Mouse (Mus musculus) hindbrain, embryonic 14.5 days (tissue): ENCODE data around the gene Olfr525. TPM values are rescaled to one million over a fixed set of nuclear protein-coding genes. Genes with fewer than 3 reads are reported as not detected.

Experiments used
- ATAC-seq: fragments of 200-750 bp; cut with Nextera tagmentation; 2 replicates; pipeline ENCODE4 v1.8.0; 2017; ENCODE audit warnings: moderate number of reproducible peaks, mild to moderate bottlenecking, moderate TSS enrichment, moderate library complexity; ENCODE audit not compliant: low FRiP score
- DNase-seq: peaks from one replicate; pipeline ENCODE4 v3.0.0-alpha.2; 2015; ENCODE audit warnings: low spot score
- H3K27ac ChIP-seq: fragments of 300-500 bp; sonication (generic); 2 replicates; pipeline ENCODE4 v1.5.1; 2014; ENCODE audit warnings: mild to moderate bottlenecking, moderate library complexity
- H3K27me3 ChIP-seq: fragments of 300-500 bp; sonication (generic); 2 replicates; pipeline ENCODE4 v1.6.1; 2014; ENCODE audit warnings: mild to moderate bottlenecking, low read length, mixed read lengths; ENCODE audit not compliant: control insufficient read depth, insufficient read depth
- H3K36me3 ChIP-seq: fragments of 300-500 bp; sonication (generic); replicated peaks from 2 replicates; pipeline ENCODE4 v1.6.1; 2014; ENCODE audit not compliant: control insufficient read depth, insufficient read depth
- H3K4me1 ChIP-seq: fragments of 300-500 bp; sonication (generic); replicated peaks from 2 replicates; pipeline ENCODE4 v1.6.1; 2014; ENCODE audit warnings: antibody characterized with exemption, low read length, mixed read lengths; ENCODE audit not compliant: control insufficient read depth, insufficient read depth
- H3K4me2 ChIP-seq: fragments of 300-500 bp; sonication (generic); replicated peaks from 2 replicates; pipeline ENCODE4 v1.6.1; 2014; ENCODE audit warnings: mild to moderate bottlenecking, moderate library complexity
- H3K4me3 ChIP-seq: fragments of 300-500 bp; sonication (generic); replicated peaks from 2 replicates; pipeline ENCODE4 v1.5.1; 2014; ENCODE audit warnings: mild to moderate bottlenecking, low read length
- H3K9ac ChIP-seq: fragments of 300-500 bp; sonication (generic); 2 replicates; pipeline ENCODE4 v1.6.1; 2014
- H3K9me3 ChIP-seq: fragments of 300-500 bp; sonication (generic); 2 replicates; pipeline ENCODE4 v1.6.1; 2016; ENCODE audit warnings: low read length; ENCODE audit not compliant: control insufficient read depth
- WGBS: fragments of 180-500 bp; shearing (Covaris S2); extraction: QIAGEN DNeasy Blood & Tissue Kit; methylation state at CpG from one replicate; pipeline ENCODE4 v1.1.7; 2014; 5-methylcytosine and 5-hydroxymethylcytosine counted together
- polyA plus RNA-seq: library from polyadenylated mRNA; unstranded; fragments of >200 nt; fragmentation: Nextera tagmentation; extraction: Ambion mirVana; gene quantifications from 2 replicates; pipeline ENCODE4 v1.2.1, GENCODE M21; 2014

The Olfr525 gene
- polyA plus RNA-seq, 1 experiment from 2014 or later, result not detected

DNA sequence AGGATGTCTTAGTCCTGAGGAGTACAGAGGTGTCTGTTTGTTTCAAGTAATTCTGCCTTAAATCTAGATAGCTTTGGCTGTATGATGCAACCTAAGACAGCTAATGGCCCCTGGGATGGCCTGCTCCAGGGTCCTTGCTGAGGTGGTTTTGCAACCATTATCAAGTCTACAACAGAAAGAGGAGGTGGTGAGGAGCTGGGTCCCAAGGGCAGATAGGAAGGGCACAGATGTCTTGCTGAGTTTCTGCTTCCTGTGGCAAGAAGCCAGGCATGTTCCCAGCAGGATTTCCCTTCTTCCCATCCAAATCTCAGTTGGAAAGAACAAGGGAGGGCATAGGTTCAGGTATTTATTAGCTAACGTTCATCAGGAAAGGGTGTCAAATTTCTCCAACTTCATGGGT lies 55.6 kb downstream of the Olfr525 start, which contains the start of gene Olfr530:
Gene Olfr530 (minus strand): TSS at position 101 of the 400 bp plus-strand sequence.
- DNase-seq (no peak), ATAC-seq (no peak)
- no peak within 1 kb of the TSS for H3K4me3 ChIP-seq
- H3K4me2 ChIP-seq, result no peak within 1 kb of the TSS
- H3K36me3 ChIP-seq, result no peaks in the 10 kb centered on the region
- H3K9me3 ChIP-seq, result no peaks in the 10 kb centered on the region
- H3K27ac ChIP-seq, result no peak within 1 kb of the TSS
- H3K27me3 ChIP-seq, result no peaks in the 10 kb centered on the region
- H3K4me1 ChIP-seq, result no peaks in the 10 kb centered on the region
- 54% methylated on average over 1 of the region's 1 CpGs for WGBS
- H3K9ac ChIP-seq, result no peak within 1 kb of the TSS

DNA sequence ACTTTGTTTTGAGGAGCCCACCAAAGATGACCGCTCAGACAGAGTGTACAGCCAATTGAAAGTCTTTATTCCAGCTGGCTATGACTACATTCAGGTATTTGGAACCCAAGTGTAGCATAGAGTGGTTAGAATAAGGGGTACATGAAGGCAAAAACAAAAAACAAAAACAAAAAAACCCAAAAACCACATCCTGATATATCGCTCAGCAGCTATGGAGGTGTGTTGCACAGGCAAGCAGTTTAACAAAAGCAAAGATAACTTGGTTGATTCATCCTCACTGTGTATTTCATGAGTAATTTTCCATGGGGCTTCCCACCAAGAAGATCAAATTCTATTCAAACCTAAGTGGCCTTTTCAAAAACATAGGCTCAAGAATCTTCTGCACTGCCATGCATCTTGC lies 56.3 kb downstream of the Olfr525 start:
- no peak overlapping the region for H3K27ac ChIP-seq
- no peaks in the 10 kb centered on the region for H3K4me1 ChIP-seq
- no peak overlapping the region for H3K4me2 ChIP-seq
- WGBS, result 95% methylated on average over 2 of the region's 2 CpGs
- H3K27me3 ChIP-seq, result no peaks in the 10 kb centered on the region
- ATAC-seq, result no peak
- H3K36me3 ChIP-seq, result no peaks in the 10 kb centered on the region
- no peak overlapping the region for H3K4me3 ChIP-seq
- no peak for DNase-seq
- H3K9ac ChIP-seq, result no peak overlapping the region
- no peaks in the 10 kb centered on the region for H3K9me3 ChIP-seq

Other genes with a start within 250 kb of the Olfr525 start
- 257 and 303 TPM in 2 replicates for gene Caly, start 238.3 kb upstream of the Olfr525 start, polyA plus RNA-seq
- gene Prap1, start 227.5 kb upstream of the Olfr525 start, polyA plus RNA-seq, result not detected in 2 replicates
- 40.0 and 42.0 TPM in 2 replicates for gene Fuom, start 218.4 kb upstream of the Olfr525 start, polyA plus RNA-seq
- 9.2 and 10.7 TPM in 2 replicates for gene Paox, start 205.1 kb upstream of the Olfr525 start, polyA plus RNA-seq
- gene Echs1, start 204.4 kb upstream of the Olfr525 start, polyA plus RNA-seq, result 123 and 127 TPM in 2 replicates
- gene Mtg1, start 183.3 kb upstream of the Olfr525 start, polyA plus RNA-seq, result 26.0 and 30.6 TPM in 2 replicates
- gene Sprn, start 166.0 kb upstream of the Olfr525 start, polyA plus RNA-seq, result 18.7 and 21.6 TPM in 2 replicates
- not detected in 2 replicates for gene Olfr522, start 156.1 kb upstream of the Olfr525 start, polyA plus RNA-seq
- gene Olfr523, start 147.6 kb upstream of the Olfr525 start, polyA plus RNA-seq, result not detected in 2 replicates
- gene Olfr524, start 114.9 kb upstream of the Olfr525 start, polyA plus RNA-seq, result not detected in 2 replicates
- not detected in 2 replicates for gene Cd163l1, start 102.6 kb upstream of the Olfr525 start, polyA plus RNA-seq
- not detected in 2 replicates for gene 5830411N06Rik, start 73.6 kb upstream of the Olfr525 start, polyA plus RNA-seq
- gene Olfr527, start 13.2 kb downstream of the Olfr525 start, polyA plus RNA-seq, result not detected in 2 replicates
- gene Olfr60, start 40.8 kb downstream of the Olfr525 start, polyA plus RNA-seq, result not detected in 2 replicates
- not detected in 2 replicates for gene Olfr530, start 55.5 kb downstream of the Olfr525 start, polyA plus RNA-seq
- not detected in 2 replicates for gene Olfr531, start 82.1 kb downstream of the Olfr525 start, polyA plus RNA-seq
- not detected in 2 replicates for gene Olfr532, start 100.8 kb downstream of the Olfr525 start, polyA plus RNA-seq
- not detected in 2 replicates for gene Olfr533, start 142.5 kb downstream of the Olfr525 start, polyA plus RNA-seq
- gene Olfr535, start 163.4 kb downstream of the Olfr525 start, polyA plus RNA-seq, result not detected in 2 replicates
- not detected in 2 replicates for gene Olfr536, start 186.5 kb downstream of the Olfr525 start, polyA plus RNA-seq
- not detected in 2 replicates for gene Olfr538, start 247.0 kb downstream of the Olfr525 start, polyA plus RNA-seq